Mouse (Mus musculus) CD8-positive naive resting alpha-beta T cell, adult 2 months (primary cell): ENCODE data around the gene Zbed4.
"Not testable (repeated sequence)": the region's sequence is repeated elsewhere in the genome, so short reads cannot be mapped to it uniquely, and the experiment has no call there.

ENCODE experiments used
- DNase-seq, 2 experiments: peaks; one replicate each; pipeline ENCODE4 v3.0.0; 2022; ENCODE audit warnings: low read depth in 2 of 2, low spot score in 2 of 2

Zbed4 gene

GRCm38 (mm10) chr15:88802348-88802747 is 50.9 kb downstream of the Zbed4 start:
- no peak for DNase-seq

GRCm38 (mm10) chr15:88808121-88808520 is 56.7 kb downstream of the Zbed4 start:
- no peak for DNase-seq

DNA sequence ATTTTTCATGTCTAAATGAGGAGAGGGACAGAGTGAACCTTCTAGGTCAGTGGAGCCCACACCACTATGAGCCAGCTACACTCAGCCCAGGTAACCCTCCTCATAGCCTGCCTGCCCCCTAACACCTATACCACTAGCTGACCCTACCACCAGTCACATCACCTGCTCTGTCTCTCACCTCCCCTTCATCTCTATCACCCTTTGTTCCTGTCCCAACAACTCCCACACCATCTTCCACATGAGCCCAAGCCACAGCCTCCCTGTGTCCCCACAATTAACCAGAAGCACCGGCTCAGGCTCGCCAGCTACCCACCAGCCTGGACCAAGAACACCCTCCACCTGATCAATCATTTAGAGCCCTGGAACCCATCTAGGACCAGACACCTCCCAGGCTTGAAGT is 58.9 kb downstream of the Zbed4 start:
- DNase-seq: no peak

DNA sequence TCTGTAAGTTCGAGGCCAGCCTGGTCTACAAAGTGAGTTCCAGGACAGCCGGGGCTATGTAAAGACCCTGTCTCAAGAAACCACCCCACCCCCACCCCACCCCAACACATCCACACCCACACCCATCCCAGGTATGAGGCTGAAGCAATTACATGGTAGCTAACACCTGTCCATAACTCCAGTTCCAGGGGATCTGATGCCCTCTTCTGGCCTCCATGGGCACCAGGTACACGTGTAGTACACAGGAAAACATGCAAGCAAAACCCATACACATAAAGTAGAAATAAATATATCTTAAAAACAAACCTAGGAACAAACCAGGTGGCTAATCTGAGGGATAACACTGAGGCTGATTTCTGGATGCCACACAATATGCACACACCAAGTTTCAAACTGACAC is 61.8 kb downstream of the Zbed4 start:
- DNase-seq: no peak

DNA sequence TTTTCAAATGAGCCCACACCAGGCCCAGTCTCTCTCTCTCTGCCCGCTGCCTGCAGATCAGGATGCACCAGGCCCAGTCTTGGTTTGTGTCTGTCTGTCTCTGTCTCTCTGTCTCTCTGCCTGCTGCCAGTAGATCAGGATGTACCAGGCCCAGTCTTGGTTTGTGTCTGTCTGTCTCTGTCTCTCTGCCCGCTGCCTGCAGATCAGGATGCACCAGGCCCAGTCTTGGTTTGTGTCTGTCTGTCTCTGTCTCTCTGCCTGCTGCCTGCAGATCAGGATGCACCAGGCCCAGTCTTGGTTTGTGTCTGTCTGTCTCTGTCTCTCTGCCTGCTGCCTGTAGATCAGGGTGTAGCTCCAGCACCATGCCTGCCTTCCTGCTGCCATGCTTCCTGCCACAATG is 62.4 kb downstream of the Zbed4 start:
- DNase-seq: not testable (repeated sequence)

DNA sequence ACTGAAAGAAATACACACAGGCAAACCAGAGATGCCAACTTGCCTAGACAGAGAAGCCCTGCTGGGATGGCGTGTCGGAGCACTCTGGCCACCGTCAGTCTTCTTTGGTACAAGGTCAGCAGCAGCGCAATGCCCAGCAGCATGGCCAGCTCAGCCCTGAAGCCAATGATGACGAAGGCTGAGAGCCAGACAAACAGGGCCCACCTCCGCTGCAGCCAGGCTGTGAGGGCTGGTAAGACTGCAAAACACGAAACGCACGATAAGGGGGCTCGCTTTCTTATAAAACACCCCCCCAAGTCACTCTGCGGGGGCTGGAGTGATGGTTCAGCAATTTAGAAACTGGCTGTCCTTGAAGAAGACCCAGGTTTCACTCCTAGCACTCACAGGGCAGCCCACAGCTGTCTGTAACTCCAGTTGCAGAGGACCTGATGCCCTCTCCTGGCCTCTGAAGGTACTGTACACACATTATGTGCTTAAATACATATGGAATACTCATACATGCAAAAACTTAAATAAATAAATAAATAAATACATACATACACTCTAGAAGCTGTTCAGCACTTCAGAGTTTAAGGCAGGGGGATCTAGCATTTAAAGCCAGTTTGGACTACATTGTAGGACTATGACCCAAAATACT is 63.1 kb downstream of the Zbed4 start:
- no peak for DNase-seq

- no peak for DNase-seq
Observed at GRCm38 (mm10) chr15:88815196-88815700, 63.8 kb downstream of the Zbed4 start.

GRCm38 (mm10) chr15:88819026-88819905 is 67.8 kb downstream of the Zbed4 start, which contains the start of the genes Alg12 and Creld2:
TSS of gene Alg12 (minus strand) at chr15:88819318.
TSS of gene Creld2 (plus strand) at chr15:88819646.
- DNase-seq: peak; percentile 99

GRCm38 (mm10) chr15:88819906-88820303 is 68.4 kb downstream of the Zbed4 start:
- DNase-seq: no peak

- no peak for DNase-seq
Observed at GRCm38 (mm10) chr15:88821403-88821802, 69.9 kb downstream of the Zbed4 start.

DNA sequence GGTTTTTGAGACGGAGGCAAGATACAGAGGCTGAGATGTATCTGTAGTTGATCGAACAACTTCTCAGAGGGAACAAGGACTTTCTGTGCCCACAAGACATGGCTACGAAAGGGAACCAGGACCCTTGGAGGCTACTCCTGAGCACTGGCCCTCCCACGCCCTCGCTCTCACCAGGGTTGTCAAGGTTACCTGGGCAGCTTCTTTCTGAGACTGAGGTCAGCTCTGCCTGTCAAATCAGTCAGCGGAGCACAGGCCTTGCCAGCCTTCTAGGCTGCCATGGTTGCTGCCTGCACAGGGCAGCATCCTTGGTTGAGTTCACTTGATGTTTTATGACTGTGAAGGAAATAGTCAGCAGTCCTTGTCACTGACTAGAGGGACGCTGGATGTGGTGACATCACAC is 71.1 kb downstream of the Zbed4 start:
- no peak for DNase-seq

DNA sequence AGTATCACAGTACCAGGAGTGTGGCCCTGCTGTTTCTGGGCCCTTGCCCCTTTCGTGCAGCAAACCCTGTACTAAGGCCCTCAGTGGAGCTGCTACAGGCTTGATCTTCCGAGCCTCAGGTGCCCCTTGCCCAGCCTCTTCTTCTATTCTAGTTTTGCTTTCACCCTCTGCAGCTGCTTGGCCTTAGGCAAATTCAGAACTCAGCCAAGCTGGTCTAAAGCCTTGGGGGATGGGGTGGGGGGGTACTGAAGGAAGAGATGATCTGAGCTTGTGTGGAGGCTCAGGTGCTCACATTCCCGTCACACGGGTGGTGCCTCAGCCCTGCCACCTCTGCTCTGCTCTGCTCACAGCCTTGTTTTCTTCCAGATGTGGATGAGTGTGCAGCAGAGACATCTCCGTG is 71.9 kb downstream of the Zbed4 start:
- DNase-seq: no peak

- no peak for DNase-seq
Observed at GRCm38 (mm10) chr15:88827466-88827865, 76.0 kb downstream of the Zbed4 start.

- DNase-seq: peak; percentile 32 to 49
Observed at GRCm38 (mm10) chr15:88827991-88828799, 76.7 kb downstream of the Zbed4 start.

DNA sequence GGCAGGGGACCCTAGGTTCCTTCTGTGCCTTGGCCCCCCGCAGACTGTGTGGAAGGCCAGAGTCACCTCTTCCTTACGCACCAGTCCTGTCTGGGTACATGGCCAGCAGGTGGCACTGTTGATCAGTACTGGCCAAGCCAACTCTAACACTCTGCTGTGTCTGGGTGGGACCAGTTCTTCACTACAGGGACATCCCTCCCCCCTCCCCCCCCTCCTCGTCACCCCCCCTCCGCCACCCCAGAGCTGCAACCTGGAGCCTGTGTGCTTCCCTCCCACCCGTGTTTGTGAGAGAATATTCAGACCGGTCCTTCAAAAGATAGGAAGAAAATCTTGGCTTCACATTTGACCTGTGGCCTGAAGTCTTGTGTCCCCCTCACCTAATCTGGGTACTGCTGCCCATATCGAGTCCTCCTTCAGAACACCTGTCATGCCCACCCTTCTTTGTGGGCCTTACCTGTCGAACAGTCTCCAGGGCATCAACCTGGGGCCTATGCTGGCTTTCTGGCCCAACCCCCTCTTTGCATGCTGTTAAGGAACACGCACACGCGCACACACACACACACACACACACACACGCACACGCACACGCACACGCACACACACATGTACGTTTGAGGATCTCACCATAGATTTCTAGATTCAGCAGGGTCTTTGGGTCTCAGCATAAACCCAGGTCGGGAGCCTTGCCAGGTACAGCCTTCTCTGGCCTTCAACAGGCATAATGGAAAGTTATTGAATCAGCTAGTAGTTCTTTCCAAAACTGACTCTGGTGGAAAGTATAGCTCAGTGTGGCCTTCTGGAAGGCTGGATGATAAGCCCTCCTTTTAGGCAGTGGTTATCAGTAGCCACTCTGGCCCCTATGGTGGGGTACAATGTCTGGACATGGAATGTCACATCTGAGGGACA is 77.6 kb downstream of the Zbed4 start:
- peak; percentile 80 to 88 for DNase-seq

- DNase-seq: no peak
Observed at GRCm38 (mm10) chr15:88829791-88830440, 78.5 kb downstream of the Zbed4 start.

- no peak for DNase-seq
Observed at GRCm38 (mm10) chr15:88830696-88831095, 79.2 kb downstream of the Zbed4 start.

DNA sequence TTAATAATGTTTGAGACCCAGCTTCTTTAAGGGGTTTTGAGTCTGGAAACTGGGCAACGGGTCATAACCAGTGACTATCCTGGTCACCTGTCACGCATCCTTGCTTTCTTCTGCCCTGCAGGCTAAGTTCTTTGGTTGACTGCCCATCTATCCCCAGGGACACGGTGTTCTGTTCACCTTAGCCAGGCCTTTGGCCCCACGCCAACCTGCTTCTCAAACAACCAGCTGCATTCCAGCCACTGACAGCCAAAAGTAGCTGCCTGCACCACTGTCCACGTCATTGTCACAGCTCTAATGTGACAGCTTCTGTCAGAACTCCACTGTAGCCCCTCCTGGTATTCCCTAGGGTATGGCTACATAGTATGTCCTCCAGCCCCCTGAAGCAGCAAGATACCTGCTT is 80.0 kb downstream of the Zbed4 start:
- DNase-seq: no peak

DNA sequence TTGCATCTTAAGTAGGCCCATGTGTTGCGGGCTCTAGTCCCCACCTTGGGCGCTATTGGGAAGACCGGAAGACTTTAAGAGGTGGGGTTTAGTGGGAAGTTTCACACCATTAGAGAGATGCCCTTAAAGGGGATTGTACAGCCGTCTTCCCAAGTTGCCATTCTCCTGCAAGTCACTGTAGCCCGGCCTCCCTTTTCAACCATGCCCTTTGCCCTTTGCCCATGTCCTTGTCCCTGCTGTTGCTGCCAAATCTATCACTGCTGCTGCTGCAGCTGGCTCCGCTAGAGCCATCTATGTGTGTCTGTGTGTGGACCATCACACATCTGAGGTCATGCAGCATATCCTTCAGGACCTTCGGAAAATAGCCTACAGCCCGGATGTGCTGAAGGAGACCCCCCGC is 81.1 kb downstream of the Zbed4 start:
- no peak for DNase-seq
